35 mouse cellular contexts compared by ENCODE assay signal in genomic region chr11:49092053-49092586, GRCm38 (mm10). TPM values are rescaled to one million over a fixed set of nuclear protein-coding genes. Genes with fewer than 3 reads are reported as not detected.
DNase-seq lines count a peak whose midpoint lies in the region; ATAC-seq and TF ChIP-seq lines count a peak whose summit lies in the region.
"Had no signal": no experiment of that assay in that cellular context is flagged by ENCODE, and none has a peak within 500 bp of the region (broad histone marks: within the 10 kb centered on the region; RNA-seq: fewer than 3 reads in every experiment).

No protein-coding gene starts in this region.

- H3K27me3 ChIP-seq in megakaryocyte, embryonic 14.5 days (replicated peaks) = no peaks in the 10 kb centered on the region
- no peaks in the 10 kb centered on the region for H3K27me3 ChIP-seq in MEL (ENCODE audit: control insufficient read depth in 1 of 2, insufficient read depth in 2 of 2, low read length in 2 of 2)
- no peaks in the 10 kb centered on the region for H3K27me3 ChIP-seq in liver, embryonic 15.5 days
- H3K27me3 ChIP-seq in hindbrain, postnatal 0 days (ENCODE audit: insufficient read depth, low read length) = no peaks in the 10 kb centered on the region
- H3K27me3 ChIP-seq: embryonic facial prominence, embryonic 15.5 days; forebrain, embryonic 15.5 days; heart, embryonic 13.5 days; hindbrain, embryonic 13.5 days; intestine, embryonic 15.5 days; limb, embryonic 12.5 days; neural tube, embryonic 13.5 days had no signal

- peak overlapping the region; percentile 56 for H3K4me3 ChIP-seq in megakaryocyte, embryonic 14.5 days (replicated peaks)
- H3K4me3 ChIP-seq in MEL (ENCODE audit: control insufficient read depth in 1 of 2, insufficient read depth in 1 of 2, low read depth in 2 of 2, low read length in 2 of 2) = no peak overlapping the region
- H3K4me3 ChIP-seq in liver, embryonic 15.5 days (replicated peaks) = no peak overlapping the region
- H3K4me3 ChIP-seq in hindbrain, postnatal 0 days (ENCODE audit: low read length) = no peak overlapping the region
- H3K4me3 ChIP-seq: embryonic facial prominence, embryonic 15.5 days; forebrain, embryonic 15.5 days; heart, adult 2 months; heart, embryonic 13.5 days; hindbrain, embryonic 13.5 days; intestine, embryonic 15.5 days; layer of hippocampus, adult 2 months; limb, embryonic 12.5 days; neural tube, embryonic 13.5 days had no signal

- TF ChIP-seq POLR2A in MEL (IDR thresholded peaks at IDR 0.05; ENCODE audit: control insufficient read depth in 1 of 2, insufficient read depth in 1 of 2, low read depth in 1 of 2, low read length in 2 of 2, poor library complexity in 1 of 2) = no peak

- no peak for TF ChIP-seq RAD21 in MEL (IDR thresholded peaks at IDR 0.05; ENCODE audit: low read depth, low read length)

- H3K9me3 ChIP-seq in megakaryocyte, embryonic 14.5 days = no peaks in the 10 kb centered on the region
- no peaks in the 10 kb centered on the region for H3K9me3 ChIP-seq in MEL (replicated peaks; ENCODE audit: insufficient read depth, low read length)
- H3K9me3 ChIP-seq in liver, embryonic 15.5 days (replicated peaks) = no peaks in the 10 kb centered on the region
- H3K9me3 ChIP-seq in hindbrain, postnatal 0 days (ENCODE audit: low read length) = no peaks in the 10 kb centered on the region
- H3K9me3 ChIP-seq: embryonic facial prominence, embryonic 15.5 days; forebrain, embryonic 15.5 days; heart, embryonic 13.5 days; hindbrain, embryonic 13.5 days; intestine, embryonic 15.5 days; limb, embryonic 12.5 days; neural tube, embryonic 13.5 days had no signal

- TF ChIP-seq CTCF in MEL (IDR thresholded peaks at IDR 0.05 in 2 of 3, conservative IDR thresholded peaks at IDR 0.05 in 1 of 3; ENCODE audit: control insufficient read depth in 1 of 3, insufficient read depth in 1 of 3, low read depth in 2 of 3, low read length in 3 of 3, poor library complexity in 1 of 3, severe bottlenecking in 1 of 3) = no peak
- TF ChIP-seq CTCF in hindbrain, postnatal 0 days (IDR thresholded peaks at IDR 0.05; ENCODE audit: low read depth) = no peak

- peak overlapping the region; percentile 1 for H3K9ac ChIP-seq in MEL (ENCODE audit: control insufficient read depth, low read depth, low read length, poor library complexity, severe bottlenecking)
- H3K9ac ChIP-seq in liver, embryonic 15.5 days = peak overlapping the region; percentile 23; the same call in 1 of the 2 replicates
- no peak overlapping the region for H3K9ac ChIP-seq in hindbrain, postnatal 0 days (replicated peaks; ENCODE audit: low read length)
- H3K9ac ChIP-seq: embryonic facial prominence, embryonic 15.5 days; forebrain, embryonic 15.5 days; heart, embryonic 13.5 days; hindbrain, embryonic 13.5 days; intestine, embryonic 15.5 days; limb, embryonic 12.5 days; neural tube, embryonic 13.5 days had no signal

- 90% methylated on average over 1 of the region's 1 CpGs for WGBS in liver, embryonic 15.5 days (ENCODE audit: insufficient replicate concordance)
- 100% methylated on average over 1 of the region's 1 CpGs for WGBS in hindbrain, postnatal 0 days

- H3K4me2 ChIP-seq in liver, embryonic 15.5 days = no peak overlapping the region
- H3K4me2 ChIP-seq in hindbrain, postnatal 0 days (ENCODE audit: low read depth, low read length) = no peak overlapping the region
- H3K4me2 ChIP-seq: embryonic facial prominence, embryonic 15.5 days; forebrain, embryonic 15.5 days; heart, embryonic 13.5 days; hindbrain, embryonic 13.5 days; intestine, embryonic 15.5 days; limb, embryonic 12.5 days; neural tube, embryonic 13.5 days had no signal

- 0 out of 4 replicates have a peak, but pooled peaks of 1 of the 2 experiments have one; percentile 12 for TF ChIP-seq EP300 in MEL (IDR thresholded peaks at IDR 0.05; ENCODE audit: low read depth in 1 of 2, low read length in 2 of 2)

- DNase-seq in MEL (ENCODE audit: low read depth, low spot score) = peak; percentile 63
- peak; percentile 45 for DNase-seq in induced T-regulatory cell, adult 2 months (ENCODE audit: low read depth)
- no peak for DNase-seq in right cerebral cortex, postnatal 25 days
- DNase-seq in hindbrain, postnatal 0 days (ENCODE audit: low spot score) = no peak
- DNase-seq in right cerebral cortex, postnatal 36 days (ENCODE audit: low spot score in 2 of 2) = no peak
- DNase-seq: adrenal gland, postnatal 14 days; cerebellum, adult 9-10 months; gastrocnemius, postnatal 14 days; heart, adult 2 months; kidney, adult 9 months; kidney, postnatal 14 days; layer of hippocampus, postnatal 36 days; lung, adult 18-20 months; lung, postnatal 10 days; midbrain, embryonic 14.5 days; retina, postnatal 1 day; right cerebral cortex, postnatal 4 days had no signal

- peaks cover 76% of the 10 kb centered on the region for H3K36me3 ChIP-seq in megakaryocyte, embryonic 14.5 days (replicated peaks; ENCODE audit: low read length)
- H3K36me3 ChIP-seq in MEL (ENCODE audit: control insufficient read depth in 1 of 2, insufficient read depth in 2 of 2, low read length in 2 of 2) = peaks cover 6 to 50% of the 10 kb centered on the region in 2 experiments; a peak in 3 of 4 replicates
- no peaks in the 10 kb centered on the region for H3K36me3 ChIP-seq in liver, embryonic 15.5 days (replicated peaks)
- no peaks in the 10 kb centered on the region for H3K36me3 ChIP-seq in hindbrain, postnatal 0 days (ENCODE audit: insufficient read depth, low read length)
- H3K36me3 ChIP-seq: embryonic facial prominence, embryonic 15.5 days; forebrain, embryonic 15.5 days; heart, embryonic 13.5 days; hindbrain, embryonic 13.5 days; intestine, embryonic 15.5 days; limb, embryonic 12.5 days; neural tube, embryonic 13.5 days had no signal

- H3K27ac ChIP-seq in MEL (ENCODE audit: control insufficient read depth, low read depth, low read length) = peak overlapping the region; percentile 66
- peak overlapping the region; percentile 61 for H3K27ac ChIP-seq in liver, embryonic 15.5 days (replicated peaks)
- no peak overlapping the region for H3K27ac ChIP-seq in hindbrain, postnatal 0 days
- H3K27ac ChIP-seq: embryonic facial prominence, embryonic 15.5 days; forebrain, embryonic 15.5 days; heart, adult 2 months; heart, embryonic 13.5 days; hindbrain, embryonic 13.5 days; intestine, embryonic 15.5 days; layer of hippocampus, adult 2 months; limb, embryonic 12.5 days; neural tube, embryonic 13.5 days; stomach, postnatal 0 days had no signal

- ATAC-seq in megakaryocyte, adult 5-6 weeks (ENCODE audit: poor library complexity, severe bottlenecking) = no peak
- ATAC-seq in liver, embryonic 15.5 days (ENCODE audit: insufficient read depth) = no peak
- no peak for ATAC-seq in hindbrain, postnatal 0 days
- ATAC-seq: forebrain, embryonic 15.5 days; intestine, embryonic 15.5 days had no signal

- no peaks in the 10 kb centered on the region for H3K79me2 ChIP-seq in MEL (ENCODE audit: control insufficient read depth, insufficient read depth, low read length, poor library complexity)

- H3K4me1 ChIP-seq in megakaryocyte, embryonic 14.5 days = peaks cover 78% of the 10 kb centered on the region
- peaks cover 42 to 47% of the 10 kb centered on the region in 2 experiments for H3K4me1 ChIP-seq in MEL (ENCODE audit: control insufficient read depth in 1 of 2, insufficient read depth in 2 of 2, low read length in 2 of 2)
- H3K4me1 ChIP-seq in liver, embryonic 15.5 days (replicated peaks) = peaks cover 52% of the 10 kb centered on the region
- H3K4me1 ChIP-seq in hindbrain, postnatal 0 days (ENCODE audit: insufficient read depth, low read length) = no peaks in the 10 kb centered on the region
- H3K4me1 ChIP-seq: forebrain, embryonic 15.5 days; neural tube, embryonic 13.5 days had no signal

RNA-seq across cellular contexts. Expression of gene Ifi47, which starts 15.7 kb away (rescaled TPM):
- polyA plus RNA-seq in megakaryocyte, embryonic 14.5 days (2012; ENCODE audit: insufficient read depth, low replicate concordance) = 6.0 and 6.4 TPM in 2 replicates
- 92.4 and 108 TPM in 2 replicates for total RNA-seq in megakaryocyte, adult 5-6 weeks (2015)
- 39.4 and 46.3 TPM in 2 replicates for total RNA-seq in megakaryocyte, adult 5-6 weeks (2017)
- 35.2 and 48.0 TPM in 2 replicates for total RNA-seq in MEL (2012; rRNA removed)
- 10 to 100 TPM in 1 of 2 experiments, not detected in 1; 26.4 TPM for polyA plus RNA-seq in MEL (2012; ENCODE audit: insufficient read depth in 1 of 2, insufficient read length in 2 of 2, low read depth in 1 of 2, low replicate concordance in 2 of 2, missing spikeins in 1 of 2)
- 7.0 and 7.1 TPM in 2 replicates for polyA plus RNA-seq in liver, embryonic 15.5 days (2015; fragmentation: Nextera tagmentation; extraction: Ambion mirVana)
- 0.68 TPM in 1 of 2 replicates, not detected in the other for total RNA-seq in hindbrain, postnatal 0 days (2014; rRNA removed)
- 1.2 and 1.6 TPM in 2 replicates for polyA plus RNA-seq in hindbrain, postnatal 0 days (2015; fragmentation: Nextera tagmentation; extraction: Ambion mirVana)

RNA-seq across cellular contexts. Expression of gene Olfr1396, which starts 22.6 kb away (rescaled TPM):
- polyA plus RNA-seq in megakaryocyte, embryonic 14.5 days (2012; ENCODE audit: insufficient read depth, low replicate concordance) = not detected in 2 replicates
- not detected in 2 replicates for total RNA-seq in megakaryocyte, adult 5-6 weeks (2015)
- total RNA-seq in megakaryocyte, adult 5-6 weeks (2017) = not detected in 2 replicates
- not detected in 2 replicates for total RNA-seq in MEL (2012; rRNA removed)
- polyA plus RNA-seq in MEL (2012; ENCODE audit: insufficient read depth in 1 of 2, insufficient read length in 2 of 2, low read depth in 1 of 2, low replicate concordance in 2 of 2, missing spikeins in 1 of 2) = under 1 TPM in 1 of 2 experiments, not detected in 1; 0.06 TPM
- not detected in 2 replicates for polyA plus RNA-seq in liver, embryonic 15.5 days (2015; fragmentation: Nextera tagmentation; extraction: Ambion mirVana)
- not detected in 2 replicates for total RNA-seq in hindbrain, postnatal 0 days (2014; rRNA removed)
- not detected in 2 replicates for polyA plus RNA-seq in hindbrain, postnatal 0 days (2015; fragmentation: Nextera tagmentation; extraction: Ambion mirVana)
- total RNA-seq: common myeloid progenitor, adult 5-6 weeks; ES-E14; layer of hippocampus, adult 2 months; layer of hippocampus, postnatal 36 days; left cerebral cortex, postnatal 10 days; megakaryocyte-erythroid progenitor cell, adult 5-6 weeks had no signal
- polyA plus RNA-seq: brain, embryonic 14.5 days; forebrain, embryonic 15.5 days; heart, embryonic 13.5 days; hindbrain, embryonic 13.5 days; intestine, embryonic 15.5 days; limb, embryonic 12.5 days; midbrain, embryonic 14.5 days; neural tube, embryonic 13.5 days had no signal

RNA-seq across cellular contexts. Expression of gene Tgtp2, which starts 28.1 kb away (rescaled TPM):
- polyA plus RNA-seq in megakaryocyte, embryonic 14.5 days (2012; ENCODE audit: insufficient read depth, low replicate concordance) = 0.45 TPM in 1 of 2 replicates, not detected in the other
- total RNA-seq in megakaryocyte, adult 5-6 weeks (2015) = 12.4 and 17.6 TPM in 2 replicates
- 30.2 and 39.3 TPM in 2 replicates for total RNA-seq in megakaryocyte, adult 5-6 weeks (2017)
- total RNA-seq in MEL (2012; rRNA removed) = 0.75 and 0.77 TPM in 2 replicates
- under 1 TPM in 1 of 2 experiments, not detected in 1; 0.54 TPM for polyA plus RNA-seq in MEL (2012; ENCODE audit: insufficient read depth in 1 of 2, insufficient read length in 2 of 2, low read depth in 1 of 2, low replicate concordance in 2 of 2, missing spikeins in 1 of 2)
- 0.86 and 1.1 TPM in 2 replicates for polyA plus RNA-seq in liver, embryonic 15.5 days (2015; fragmentation: Nextera tagmentation; extraction: Ambion mirVana)
- not detected in 2 replicates for total RNA-seq in hindbrain, postnatal 0 days (2014; rRNA removed)
- polyA plus RNA-seq in hindbrain, postnatal 0 days (2015; fragmentation: Nextera tagmentation; extraction: Ambion mirVana) = 0.20 and 0.52 TPM in 2 replicates
- total RNA-seq: ES-E14; gastrocnemius, postnatal 14 days; left cerebral cortex, postnatal 10 days had no signal
- polyA plus RNA-seq: forebrain, embryonic 15.5 days; hindbrain, embryonic 13.5 days; limb, embryonic 12.5 days had no signal

RNA-seq across cellular contexts. Expression of gene 9930111J21Rik2, which starts 41.1 kb away (rescaled TPM):
- 0.57 TPM in 1 of 2 replicates, not detected in the other for polyA plus RNA-seq in megakaryocyte, embryonic 14.5 days (2012; ENCODE audit: insufficient read depth, low replicate concordance)
- 180 and 184 TPM in 2 replicates for total RNA-seq in megakaryocyte, adult 5-6 weeks (2015)
- total RNA-seq in megakaryocyte, adult 5-6 weeks (2017) = 161 and 172 TPM in 2 replicates
- 0.08 and 0.16 TPM in 2 replicates for total RNA-seq in MEL (2012; rRNA removed)
- polyA plus RNA-seq in MEL (2012; ENCODE audit: insufficient read depth in 1 of 2, insufficient read length in 2 of 2, low read depth in 1 of 2, low replicate concordance in 2 of 2, missing spikeins in 1 of 2) = under 1 TPM in 1 of 2 experiments, not detected in 1; 0.04 TPM
- polyA plus RNA-seq in liver, embryonic 15.5 days (2015; fragmentation: Nextera tagmentation; extraction: Ambion mirVana) = 1.2 and 1.6 TPM in 2 replicates
- total RNA-seq in hindbrain, postnatal 0 days (2014; rRNA removed) = 0.78 and 1.7 TPM in 2 replicates
- 0.16 and 0.49 TPM in 2 replicates for polyA plus RNA-seq in hindbrain, postnatal 0 days (2015; fragmentation: Nextera tagmentation; extraction: Ambion mirVana)

RNA-seq across cellular contexts. Expression of gene Olfr1395, which starts 50.0 kb away (rescaled TPM):
- not detected in 2 replicates for polyA plus RNA-seq in megakaryocyte, embryonic 14.5 days (2012; ENCODE audit: insufficient read depth, low replicate concordance)
- total RNA-seq in megakaryocyte, adult 5-6 weeks (2015) = not detected in 2 replicates
- total RNA-seq in megakaryocyte, adult 5-6 weeks (2017) = not detected in 2 replicates
- not detected in 2 replicates for total RNA-seq in MEL (2012; rRNA removed)
- polyA plus RNA-seq in MEL (2012; ENCODE audit: insufficient read depth in 1 of 2, insufficient read length in 2 of 2, low read depth in 1 of 2, low replicate concordance in 2 of 2, missing spikeins in 1 of 2) = not detected
- not detected in 2 replicates for polyA plus RNA-seq in liver, embryonic 15.5 days (2015; fragmentation: Nextera tagmentation; extraction: Ambion mirVana)
- total RNA-seq in hindbrain, postnatal 0 days (2014; rRNA removed) = not detected in 2 replicates
- polyA plus RNA-seq in hindbrain, postnatal 0 days (2015; fragmentation: Nextera tagmentation; extraction: Ambion mirVana) = not detected in 2 replicates
- total RNA-seq: adrenal gland, postnatal 14 days; common myeloid progenitor, adult 5-6 weeks; ES-E14; gastrocnemius, postnatal 14 days; heart, adult 2 months; heart, postnatal 25 days; layer of hippocampus, adult 2 months; layer of hippocampus, postnatal 36 days; left cerebral cortex, postnatal 10 days; megakaryocyte-erythroid progenitor cell, adult 5-6 weeks had no signal
- polyA plus RNA-seq: brain, embryonic 14.5 days; forebrain, embryonic 15.5 days; heart, embryonic 13.5 days; hindbrain, embryonic 13.5 days; intestine, embryonic 15.5 days; limb, embryonic 12.5 days; midbrain, embryonic 14.5 days; neural tube, embryonic 13.5 days; stomach, postnatal 0 days had no signal

Comparison
In these comparisons a context has a peak if more than half of its experiments do, and no peak if none do; other contexts are left out.
1. DNase-seq: peak in MEL (single experiment) and induced T-regulatory cell, adult 2 months (single experiment); none in right cerebral cortex, postnatal 25 days (single experiment), hindbrain, postnatal 0 days (single experiment) and right cerebral cortex, postnatal 36 days (0 of 2).